Mouse (Mus musculus): Measurements from ENCODE around the gene Agxt.
A peak's percentile ranks its signal among the peaks of the same experiment; 100 is the strongest.

Gene Agxt

DNA sequence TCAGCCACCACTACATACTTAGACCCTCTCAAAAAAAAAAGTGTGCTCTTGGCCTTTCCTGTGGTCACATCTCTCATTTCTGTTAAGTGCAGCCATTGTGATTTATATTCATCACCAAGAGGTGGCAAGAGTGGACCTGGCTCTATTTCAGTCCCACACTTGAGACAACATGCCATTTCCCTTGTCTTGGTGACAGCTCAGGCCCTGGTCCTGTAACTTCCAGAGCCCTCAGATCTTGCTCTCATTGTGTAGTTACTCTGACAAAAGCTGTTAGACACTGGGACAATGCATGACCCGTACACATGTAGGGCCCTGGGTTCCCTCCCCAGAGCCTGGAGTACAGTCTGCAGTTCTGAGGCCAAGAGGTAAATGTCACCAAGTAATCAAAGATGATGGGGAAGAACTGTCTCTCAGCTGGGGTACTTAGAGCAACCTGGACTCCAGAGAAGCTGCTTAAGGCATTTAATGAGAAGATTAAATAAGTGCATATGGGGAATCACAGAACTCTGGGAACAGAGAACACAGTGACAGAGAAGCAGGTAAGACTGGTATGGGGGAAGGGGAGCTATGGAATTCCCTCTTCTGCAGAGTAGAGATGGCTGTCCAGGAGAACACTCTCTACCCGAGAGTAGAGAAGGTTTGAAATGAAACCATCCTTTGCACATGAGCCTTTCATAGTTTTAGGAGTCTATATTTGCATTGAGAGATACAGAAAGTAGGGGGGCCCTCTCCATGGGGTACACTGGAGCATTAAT is 16.0 kb downstream of the Agxt start:
- no peak for DNase-seq (ENCODE audit: low spot score in 2 of 2)

DNA sequence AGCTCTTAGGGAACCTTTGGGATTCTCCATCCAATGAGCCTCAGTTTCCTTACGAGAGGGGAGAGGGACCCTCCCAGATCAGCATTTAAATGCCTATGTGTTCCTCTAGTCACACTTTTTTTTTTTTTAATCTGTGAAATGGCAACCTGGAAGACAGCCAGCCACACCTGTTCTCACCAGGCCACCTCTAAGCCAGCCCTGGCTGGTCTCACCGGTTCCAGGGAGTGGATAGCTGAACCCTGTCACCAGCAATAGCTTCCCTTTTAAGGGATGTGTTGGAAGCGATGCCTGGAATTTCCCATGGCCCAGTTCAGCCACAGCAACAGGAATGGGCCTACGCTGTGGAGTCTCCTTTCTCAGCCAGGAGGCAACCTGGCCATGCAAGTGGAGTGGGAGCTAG is 22.5 kb downstream of the Agxt start:
- DNase-seq (ENCODE audit: low spot score in 2 of 2), result no peak

DNA sequence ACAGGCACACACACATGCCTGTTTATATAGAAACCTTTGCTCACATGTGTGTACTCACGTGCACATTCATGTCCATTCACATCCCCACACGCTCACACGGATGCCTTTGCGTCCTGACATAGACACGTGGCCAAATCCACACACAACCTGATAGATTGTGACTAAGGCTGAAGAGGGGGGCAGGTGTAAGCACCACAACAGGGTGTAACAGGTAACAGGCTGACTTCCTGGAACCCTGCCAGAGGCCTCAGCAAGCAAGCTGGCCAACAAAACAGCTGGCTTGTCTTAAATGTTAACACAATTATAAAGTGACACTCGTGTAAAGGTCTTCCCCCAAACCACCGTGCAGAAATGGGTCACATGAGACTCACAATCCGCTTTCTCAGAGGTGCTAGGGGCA is 23.9 kb downstream of the Agxt start:
- no peak for DNase-seq (ENCODE audit: low spot score in 2 of 2)

DNA sequence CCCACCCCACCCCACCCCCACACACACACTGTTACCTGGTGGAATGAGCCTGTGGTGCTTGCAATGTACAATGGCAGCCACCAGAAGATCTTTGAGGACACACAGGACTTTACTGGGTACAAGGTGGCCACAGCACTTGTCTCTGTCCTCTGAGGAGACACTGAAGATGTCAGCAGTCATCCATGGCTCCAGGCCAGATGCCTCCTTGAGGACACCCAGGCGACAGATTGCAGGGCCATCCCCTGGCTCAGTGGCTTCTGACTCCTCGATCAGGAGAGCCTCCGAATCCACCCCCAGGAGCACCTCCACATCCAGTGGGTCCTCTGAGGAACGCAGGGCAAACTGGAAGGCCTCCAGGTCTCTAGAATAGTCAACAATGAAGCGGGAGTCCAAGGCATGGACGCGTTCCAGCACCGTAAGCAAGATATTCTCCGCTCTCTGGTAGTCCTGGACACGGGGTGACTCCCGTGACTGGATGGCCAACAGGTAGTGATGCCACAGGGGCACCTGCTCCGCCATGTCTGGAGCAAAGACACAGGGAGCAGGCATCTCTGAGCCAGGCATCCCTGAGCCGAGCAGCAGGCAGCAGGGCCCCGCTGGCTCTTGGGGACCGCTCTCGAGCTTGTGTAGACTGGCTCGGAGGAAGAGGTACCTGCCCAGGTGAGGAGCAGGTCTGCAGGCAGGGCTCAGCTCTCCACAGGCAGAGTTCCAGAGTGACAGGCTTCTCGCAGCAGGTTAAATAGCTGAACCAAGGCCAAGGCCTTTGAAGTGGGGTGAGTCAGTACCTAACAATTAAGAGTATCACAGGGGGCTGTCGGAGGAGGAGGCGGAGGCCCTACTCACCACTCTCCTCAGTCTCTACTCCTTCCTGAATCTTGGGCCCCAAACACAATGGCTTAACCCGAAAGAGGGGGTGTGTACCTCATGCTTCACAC is 24.8 kb downstream of the Agxt start:
- DNase-seq (ENCODE audit: low spot score in 2 of 2), result no peak

DNA sequence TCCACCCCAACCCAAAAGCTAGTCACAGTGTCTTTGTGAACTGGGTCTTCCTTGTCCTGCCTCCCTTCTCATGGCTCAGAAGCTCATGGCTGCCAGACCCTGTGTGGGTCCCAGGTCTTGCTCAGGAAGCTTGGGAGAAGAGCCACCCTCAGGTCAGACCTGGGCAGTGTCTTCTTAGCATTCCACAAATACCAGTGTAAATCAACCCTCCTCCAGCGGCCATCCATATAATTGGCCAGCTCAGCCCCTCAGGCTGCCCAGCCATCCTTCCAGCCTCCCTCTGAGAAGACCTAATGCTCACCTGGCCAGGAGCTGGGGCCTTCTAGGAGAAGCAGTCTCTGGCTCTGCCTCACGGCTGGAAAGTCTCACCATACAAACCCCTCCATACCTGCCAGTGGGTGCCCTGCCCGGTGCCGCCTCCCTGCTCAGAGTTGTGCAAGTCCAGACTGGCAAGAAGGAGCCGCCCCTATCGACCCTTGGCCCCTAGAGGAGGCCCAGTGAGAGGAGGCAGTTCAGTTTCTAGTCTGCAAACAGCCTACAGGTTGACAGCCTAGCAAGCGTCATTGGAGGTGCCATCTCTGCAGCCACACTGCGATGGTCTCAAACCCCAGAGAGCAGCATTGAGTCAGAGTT is 25.6 kb downstream of the Agxt start, which contains the start of gene 2310007B03Rik:
TSS of gene 2310007B03Rik (minus strand) at position 448 of the 633 bp plus-strand sequence.
- DNase-seq (ENCODE audit: low spot score in 2 of 2), result no peak

DNA sequence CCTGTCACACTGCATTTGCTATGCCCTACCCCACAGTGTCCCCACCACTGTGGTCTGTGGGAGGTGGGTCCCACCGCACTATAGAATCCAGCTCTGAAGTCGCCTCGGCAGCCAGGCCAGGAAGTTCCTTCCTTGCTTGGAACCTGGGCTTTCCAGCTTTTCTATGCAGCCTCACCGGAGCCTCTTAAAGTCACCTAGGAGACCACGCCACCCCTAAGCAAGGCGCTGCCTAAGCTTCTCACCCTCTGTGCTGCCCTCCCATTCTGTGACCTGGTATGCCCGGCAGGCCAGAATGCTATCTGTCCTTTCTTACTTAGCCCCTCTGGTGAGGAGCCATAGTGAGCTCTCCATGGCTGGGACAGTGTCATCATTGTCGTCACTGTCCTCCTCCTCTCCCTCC is 26.3 kb downstream of the Agxt start:
- no peak for DNase-seq (ENCODE audit: low spot score in 2 of 2)

DNA sequence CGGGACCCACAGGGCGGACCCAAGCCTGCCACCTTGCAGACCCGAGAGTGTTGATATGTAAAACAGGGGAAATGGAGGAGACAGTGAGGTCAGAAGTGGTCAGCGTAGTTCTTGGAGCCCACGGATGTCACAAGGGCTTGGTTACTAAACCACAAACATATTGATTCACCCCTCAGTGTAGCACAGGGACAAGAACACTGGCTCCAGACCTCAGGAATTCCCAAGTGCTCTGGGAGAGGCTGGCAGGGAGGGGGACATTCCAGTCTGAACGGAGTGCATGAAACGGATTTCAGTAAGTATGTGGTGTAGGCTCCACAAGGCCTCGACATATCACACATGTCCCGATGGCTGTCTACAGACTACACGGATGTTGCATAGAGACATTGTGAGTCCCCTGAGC is 26.9 kb downstream of the Agxt start:
- no peak for DNase-seq (ENCODE audit: low spot score in 2 of 2)

DNA sequence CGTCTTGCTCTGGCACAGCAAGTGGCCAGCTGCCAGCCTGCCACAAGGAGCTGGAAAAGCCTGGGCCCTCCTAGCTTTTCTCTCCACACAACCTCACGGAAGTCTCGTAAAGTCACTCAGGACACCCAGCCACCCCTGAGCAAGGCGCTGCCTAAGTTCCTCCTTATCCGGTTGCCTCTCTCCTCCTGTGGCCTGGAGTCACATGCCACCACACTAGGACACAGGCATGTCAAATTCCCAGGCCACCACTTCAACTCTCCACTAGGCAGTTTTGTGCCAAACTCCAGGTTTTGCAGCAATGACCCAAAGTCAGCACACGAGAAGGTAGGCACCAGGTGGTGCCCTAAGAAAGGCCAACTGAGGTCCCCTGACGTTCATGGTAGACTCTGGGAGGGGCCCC is 27.5 kb downstream of the Agxt start:
- no peak for DNase-seq (ENCODE audit: low spot score in 2 of 2)

DNA sequence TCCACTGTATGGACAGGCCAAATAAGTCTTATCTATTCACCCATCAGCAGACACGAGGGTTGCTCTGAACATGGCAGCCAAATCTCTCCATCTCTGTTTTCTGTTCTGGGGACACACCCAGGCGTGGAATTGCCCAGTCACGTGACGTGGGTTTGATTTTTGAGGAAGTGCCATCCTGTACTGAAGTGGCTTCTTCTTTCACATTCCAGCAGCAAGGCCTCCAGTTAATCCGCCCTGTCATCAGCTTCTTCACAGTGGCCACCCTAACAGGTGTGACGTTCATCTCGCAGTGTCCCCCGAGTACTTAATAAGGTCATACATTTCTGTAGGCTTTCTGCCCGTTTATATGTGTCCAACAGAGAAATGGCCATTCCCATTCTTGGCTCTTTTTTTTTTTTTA is 30.4 kb downstream of the Agxt start:
- no peak for DNase-seq (ENCODE audit: low spot score in 2 of 2)

DNA sequence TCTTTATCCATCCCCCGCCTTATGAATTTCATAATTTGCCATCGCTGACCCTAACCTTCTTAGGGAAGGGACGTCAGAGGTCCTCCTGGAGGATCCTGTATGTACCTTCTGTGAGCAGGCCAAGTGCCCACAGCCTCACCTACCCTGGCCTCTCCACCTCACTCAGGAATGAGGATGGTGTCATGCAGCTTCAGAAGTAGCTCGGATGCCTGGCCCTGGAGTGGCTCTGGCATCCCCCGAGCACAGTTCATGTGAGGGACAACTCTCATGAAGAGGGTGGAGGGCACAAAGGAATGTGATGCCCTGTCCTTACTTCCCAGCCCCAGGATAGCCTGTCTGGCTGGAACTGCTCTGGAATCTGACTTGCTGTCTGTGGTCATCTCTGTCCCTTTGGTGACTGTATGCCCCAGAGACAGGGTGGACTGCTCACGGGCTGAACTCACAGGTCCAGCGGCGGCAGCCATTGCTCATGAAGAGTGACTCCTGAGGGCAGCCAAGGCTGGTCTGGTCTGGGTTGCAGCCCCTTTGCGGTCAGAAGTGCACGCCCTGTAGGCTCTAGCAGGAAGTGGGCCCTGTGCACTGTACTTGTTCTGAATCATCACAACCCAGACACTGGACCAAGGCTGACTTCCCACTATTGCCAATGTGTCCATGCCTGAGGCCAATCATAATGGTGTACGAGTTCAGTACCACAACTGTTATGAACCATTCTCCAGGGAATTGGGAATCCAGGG is 31.5 kb downstream of the Agxt start:
- no peak for DNase-seq (ENCODE audit: low spot score in 2 of 2)

DNA sequence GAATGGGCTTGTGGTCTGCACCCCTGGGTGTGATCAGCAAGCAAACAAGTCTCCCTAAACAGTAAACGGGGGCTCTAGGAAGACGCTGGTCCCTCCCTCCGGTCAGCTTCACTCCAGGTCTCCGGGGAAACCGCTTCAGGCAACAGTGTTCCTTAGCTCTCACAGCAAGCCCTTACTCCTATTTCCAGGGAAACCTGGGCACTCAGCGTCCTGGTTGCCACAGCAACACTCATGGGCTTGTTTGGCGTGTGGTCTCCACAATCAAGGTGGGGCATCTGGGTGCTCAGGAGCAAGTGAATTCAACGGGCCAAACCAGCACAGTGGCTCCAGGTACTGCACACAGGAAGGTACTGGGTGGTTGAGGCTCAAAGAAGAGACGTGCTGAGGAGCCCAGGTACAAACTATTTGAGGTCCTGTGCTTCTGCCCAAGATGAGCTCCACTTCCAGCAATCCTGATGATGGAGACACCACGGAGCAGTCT is 33.3 kb downstream of the Agxt start, which contains the start of gene Crocc2:
TSS of gene Crocc2 (plus strand) at position 431 of the 481 bp plus-strand sequence.
- DNase-seq (ENCODE audit: low spot score in 2 of 2), result peak in 1 of 2 experiments; percentile 46

DNA sequence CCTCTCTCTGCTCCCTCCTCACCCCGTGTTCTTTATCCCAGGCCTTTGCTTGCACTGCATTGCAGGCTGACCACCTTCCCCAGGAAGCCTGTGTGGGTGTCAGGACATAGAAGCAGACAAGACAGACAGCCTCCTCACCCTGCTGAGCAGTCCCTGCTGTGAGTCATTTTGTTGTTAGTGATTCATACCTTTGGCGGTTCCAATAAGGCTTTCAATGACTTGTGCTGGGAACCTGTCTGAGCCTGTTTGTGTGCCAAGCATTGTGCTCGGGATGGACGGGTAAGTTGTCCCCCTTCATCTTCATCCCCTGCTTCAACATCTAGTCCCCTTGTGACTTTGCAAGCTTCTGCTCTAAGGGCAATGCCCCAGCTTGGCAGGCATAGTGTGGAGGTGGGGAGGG is 38.6 kb downstream of the Agxt start:
- DNase-seq (ENCODE audit: low spot score in 2 of 2), result no peak

DNA sequence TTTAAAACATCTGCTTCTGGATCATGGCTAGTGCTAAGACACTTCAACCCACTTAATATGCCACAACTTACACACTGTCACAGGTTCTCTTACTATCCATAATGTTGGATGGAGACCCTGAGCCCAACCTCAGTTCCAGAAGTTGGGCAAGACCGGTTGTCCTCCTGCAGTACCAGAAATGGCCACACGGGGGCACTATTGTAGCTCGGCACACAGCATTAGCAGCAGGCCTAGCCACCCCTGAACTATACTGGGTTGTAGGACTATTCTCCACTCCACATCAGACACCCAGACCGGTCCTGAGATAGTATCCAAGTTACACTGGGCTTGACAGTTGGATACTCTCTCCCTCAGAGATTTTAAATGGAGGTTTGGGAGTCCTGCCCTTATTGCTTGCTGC is 39.4 kb downstream of the Agxt start:
- DNase-seq (ENCODE audit: low spot score in 2 of 2), result peak; percentile 63 to 86

DNA sequence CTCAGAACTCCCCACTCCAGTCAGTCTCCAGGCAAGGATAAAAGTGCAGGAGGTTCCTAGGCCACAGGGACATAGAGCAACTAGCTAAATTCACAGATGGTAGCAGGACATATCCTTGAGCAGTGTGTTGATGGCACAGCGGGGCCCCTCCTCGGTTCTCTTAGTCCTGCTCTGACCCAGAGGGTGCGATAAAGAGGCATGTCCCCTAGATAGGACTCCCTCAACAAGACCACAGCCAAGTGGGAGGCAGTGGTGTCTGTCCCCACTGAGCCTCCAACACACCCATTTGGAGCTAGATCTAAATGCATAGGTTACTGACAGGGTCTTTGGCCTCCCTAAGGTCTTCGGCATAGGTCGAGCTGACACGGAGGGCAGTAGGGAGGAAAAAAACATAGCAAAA is 40.8 kb downstream of the Agxt start:
- DNase-seq (ENCODE audit: low spot score in 2 of 2), result no peak

DNA sequence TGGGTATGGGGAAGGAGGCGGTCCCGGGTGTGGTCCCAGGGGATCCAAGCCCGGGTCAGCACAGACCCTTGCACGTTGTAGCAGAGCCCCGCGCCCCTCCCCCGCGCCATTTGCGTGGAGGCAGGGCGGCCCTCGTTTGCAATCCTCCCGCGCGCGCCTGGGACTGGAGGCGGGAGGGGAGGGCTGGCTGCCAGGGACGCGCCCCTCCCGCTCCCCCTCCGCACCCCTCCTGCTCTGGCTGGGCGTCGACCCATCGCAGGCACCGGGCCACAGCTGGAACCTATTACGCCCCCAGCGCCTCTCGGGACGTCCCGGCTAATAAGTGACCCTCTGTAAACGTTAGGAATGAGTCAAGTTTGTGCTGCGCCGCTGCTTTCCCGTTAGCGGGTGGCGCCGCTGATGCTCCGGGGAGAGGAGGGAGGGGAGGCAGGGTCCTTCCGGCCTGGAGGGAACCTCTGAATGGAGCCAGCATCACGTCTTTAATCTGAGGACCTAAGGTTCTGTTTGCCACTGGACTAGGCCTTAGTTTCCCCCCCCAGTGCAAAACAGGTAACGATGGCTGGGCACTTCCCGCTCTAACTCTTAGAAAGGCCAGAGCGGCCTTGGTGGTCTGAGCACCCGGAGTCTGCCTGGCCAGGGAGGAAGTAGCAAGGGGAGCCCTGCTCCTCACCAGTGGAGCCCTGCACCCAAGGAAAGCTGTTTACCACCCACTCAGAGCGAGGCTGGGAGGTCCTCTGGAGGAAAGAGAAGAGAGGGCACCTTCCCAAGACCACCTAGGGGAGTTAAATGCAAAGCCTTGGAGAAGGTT is 41.7 kb downstream of the Agxt start:
- peak; percentile 62 to 72 for DNase-seq (ENCODE audit: low spot score in 2 of 2)

DNA sequence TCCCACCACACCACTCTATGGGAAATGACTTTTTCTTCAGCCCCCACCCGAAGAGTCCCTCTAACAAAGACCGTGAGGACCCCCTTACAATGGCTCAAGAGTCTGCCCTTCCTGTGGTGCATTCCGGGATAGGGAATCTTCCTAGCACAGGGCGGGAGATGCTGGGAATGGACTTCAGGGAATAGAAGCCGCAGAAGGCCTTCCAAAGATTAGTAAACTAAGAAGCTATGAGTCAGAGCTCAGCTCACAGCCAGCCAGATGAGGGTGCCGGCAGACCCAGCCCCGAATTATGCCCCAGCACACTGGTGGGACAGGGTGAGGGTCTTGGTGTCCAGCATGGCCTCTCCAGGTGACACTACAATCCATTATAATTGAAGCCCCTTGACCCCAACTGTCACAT is 47.2 kb downstream of the Agxt start:
- no peak for DNase-seq (ENCODE audit: low spot score in 2 of 2)

DNA sequence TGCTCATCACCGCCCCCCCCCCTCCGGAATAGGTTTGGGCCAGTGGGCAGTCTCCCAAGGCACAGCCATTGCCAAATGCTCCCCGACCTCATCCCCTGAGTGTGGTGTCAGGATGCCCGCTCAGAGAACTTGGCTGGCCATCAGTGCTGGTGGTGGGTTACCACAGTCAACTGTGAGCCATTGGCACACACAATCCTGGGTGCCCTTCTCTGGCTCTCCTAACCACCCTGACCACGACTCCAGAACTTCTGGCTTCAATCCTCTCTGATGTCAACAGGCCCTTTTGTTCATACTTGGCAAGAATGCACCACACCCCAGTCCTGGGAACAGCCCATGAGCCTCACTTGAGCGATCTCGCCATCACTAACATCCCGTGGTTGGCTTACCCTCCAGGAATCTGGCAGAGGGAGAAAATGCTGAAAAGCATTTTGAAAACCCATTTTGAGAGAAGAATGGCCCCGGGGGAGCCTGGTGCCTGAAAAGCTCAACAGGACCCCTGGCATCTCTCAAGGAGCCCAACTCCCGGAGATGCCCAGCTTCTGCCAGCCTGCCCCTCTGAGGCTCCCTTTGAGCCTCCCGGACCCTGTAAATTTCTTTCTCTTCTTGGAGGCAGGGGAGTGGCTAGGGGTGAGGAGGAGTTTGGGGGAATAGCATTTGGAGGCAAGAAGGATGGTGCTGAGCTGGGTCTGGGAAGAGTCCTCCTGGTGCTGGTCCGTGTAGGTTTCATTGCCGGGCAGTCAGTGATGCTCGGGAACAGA is 49.2 kb downstream of the Agxt start:
- peak; percentile 35 to 56 for DNase-seq (ENCODE audit: low spot score in 2 of 2)

DNA sequence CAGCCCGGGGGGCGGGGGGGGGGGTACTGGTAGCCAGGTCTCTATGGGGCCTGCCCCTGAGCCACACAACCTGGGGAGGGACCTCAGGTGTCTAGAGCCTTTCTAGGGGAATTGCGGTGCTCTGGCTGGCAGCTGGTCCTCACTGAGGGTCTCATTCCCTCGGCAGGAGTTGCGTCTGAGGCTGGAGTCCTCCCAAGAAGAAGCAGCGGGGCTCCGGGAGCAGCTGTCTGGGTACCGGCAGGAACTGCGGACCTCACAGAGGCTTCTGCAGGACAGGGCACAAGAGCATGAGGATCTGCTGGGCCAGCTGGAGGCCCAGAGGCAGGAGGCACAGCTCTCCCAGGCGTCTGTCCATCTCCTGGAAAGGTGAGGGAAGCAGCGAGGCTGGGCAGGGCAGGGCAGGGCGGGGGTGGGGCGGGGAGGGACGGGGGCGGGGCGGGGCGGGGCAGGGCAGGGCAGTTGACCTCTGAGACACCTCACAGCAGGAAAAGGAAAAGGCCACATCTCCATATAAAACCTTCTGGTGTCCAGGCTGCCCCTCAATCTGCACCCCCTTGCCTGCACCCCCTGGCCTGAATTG is 55.8 kb downstream of the Agxt start:
- DNase-seq (ENCODE audit: low spot score in 2 of 2), result no peak

DNA sequence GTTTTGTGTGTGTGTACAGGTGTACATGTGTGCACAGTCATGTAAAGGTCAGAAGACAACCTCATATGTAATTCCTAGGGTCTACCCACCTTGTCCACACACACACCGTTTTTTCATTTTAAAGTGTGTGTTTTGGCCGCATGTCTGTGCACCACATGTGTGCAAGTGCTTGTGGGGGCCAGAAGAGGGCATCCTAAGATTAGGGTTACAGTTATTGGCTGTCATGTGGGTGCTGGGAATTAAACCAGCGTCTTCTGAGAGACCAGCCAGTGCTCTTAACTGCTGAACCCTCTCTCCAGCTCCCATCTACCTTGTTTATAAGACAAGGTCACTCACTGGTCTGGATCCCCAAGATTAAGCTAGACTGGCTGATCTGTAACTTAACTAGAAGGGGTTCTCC is 59.9 kb downstream of the Agxt start:
- no peak for DNase-seq (ENCODE audit: low spot score in 2 of 2)

Measured in right cerebral cortex, postnatal 10 days (tissue).